Mouse (Mus musculus) heart, adult 2 months (tissue): Measurements from ENCODE around the gene Fyn. TPM values are rescaled to one million over a fixed set of nuclear protein-coding genes. Genes with fewer than 3 reads are reported as not detected.

Experiments
- DNase-seq, 2 experiments: peaks; one replicate each; pipeline ENCODE4 v3.0.0; 2021
- H3K27ac ChIP-seq: fragments of 200-600 bp; 2 replicates; pipeline ENCODE4 v1.8.1; 2022
- H3K27me3 ChIP-seq: fragments of 200-500 bp; 2 replicates; pipeline ENCODE4 v1.6.1; 2012; ENCODE audit warnings: mild to moderate bottlenecking, low read length, inconsistent platforms, mixed read lengths; ENCODE audit not compliant: control insufficient read depth, insufficient read depth
- H3K36me3 ChIP-seq: fragments of 200-500 bp; 2 replicates; pipeline ENCODE4 v1.6.1; 2012; ENCODE audit warnings: low read length, inconsistent platforms; ENCODE audit not compliant: control insufficient read depth, insufficient read depth
- H3K4me1 ChIP-seq: fragments of 200-500 bp; 2 replicates; pipeline ENCODE4 v1.6.1; 2011; ENCODE audit warnings: low read length; ENCODE audit not compliant: control insufficient read depth, insufficient read depth
- H3K4me3 ChIP-seq: fragments of 200-600 bp; 2 replicates; pipeline ENCODE4 v1.8.1; 2022
- H3K79me2 ChIP-seq: fragments of 200-500 bp; replicated peaks from 2 replicates; pipeline ENCODE4 v1.6.1; 2012; ENCODE audit warnings: mild to moderate bottlenecking, inconsistent platforms, low read length, moderate library complexity, mixed read lengths; ENCODE audit not compliant: control insufficient read depth, insufficient read depth
- H3K9ac ChIP-seq: fragments of 200-500 bp; 2 replicates; pipeline ENCODE4 v1.6.1; 2012; ENCODE audit warnings: low read depth, mild to moderate bottlenecking, control low read depth, inconsistent platforms, low read length, mixed read lengths
- CTCF ChIP-seq: fragments of 200-600 bp; IDR thresholded peaks from 2 replicates; pipeline ENCODE4 v1.8.1; 2022; ENCODE audit warnings: antibody characterized with exemption, mild to moderate bottlenecking, moderate library complexity
- EP300 ChIP-seq: fragments of 200-500 bp; IDR thresholded peaks from 2 replicates; pipeline ENCODE4 v1.6.1; 2011; ENCODE audit warnings: low read depth, low read length, control low read depth; ENCODE audit not compliant: insufficient read depth
- POLR2A ChIP-seq: fragments of 200-500 bp; IDR thresholded peaks from 2 replicates; pipeline ENCODE4 v1.6.1; 2011; ENCODE audit warnings: mild to moderate bottlenecking, low read depth, low read length, control low read depth; ENCODE audit not compliant: insufficient read depth
- WGBS: fragments of 180-500 bp; shearing (Covaris S2); methylation state at CpG from one replicate; pipeline ENCODE4 v1.1.7; 2018; 5-methylcytosine and 5-hydroxymethylcytosine counted together
- intact Hi-C: fragments of 180-260 bp; cut with DNase I; formaldehyde crosslinking; loops from one replicate; pipeline ENCODE4 v1.15.1; 2025
- polyA plus RNA-seq: library from polyadenylated mRNA; depleted of rRNA; stranded (reverse); fragments of >200 nt; gene quantifications from 2 replicates; pipeline ENCODE4 v1.2.3, GENCODE M21; 2012
- total RNA-seq, 2 experiments: library from RNA; stranded (reverse); gene quantifications; 2 replicates each; pipeline ENCODE4 v1.2.3; 2021

Fyn gene
- total and polyA plus RNA-seq, 3 experiments: 23.2 to 29.7 (median 26.1) TPM

- intact Hi-C loops: no loop called here
- TF ChIP-seq EP300 (no peak), CTCF (no peak), POLR2A (no peak)
- H3K27ac ChIP-seq: no peak overlapping the region
- DNase-seq: no peak
- H3K79me2 ChIP-seq: no peaks in the 10 kb centered on the region
- no peaks in the 10 kb centered on the region for H3K27me3 ChIP-seq
- H3K9ac ChIP-seq: no peak overlapping the region
- no peaks in the 10 kb centered on the region for H3K36me3 ChIP-seq
- H3K4me1 ChIP-seq: peaks cover 2% of the 10 kb centered on the region
- no peak overlapping the region for H3K4me3 ChIP-seq
- 94% methylated on average over 13 of the region's 13 CpGs for WGBS
Measured at GRCm38 (mm10) chr10:39525431-39525830, 156.8 kb downstream of the Fyn start.

- Histone ChIP-seq H3K79me2 (no peaks in the 10 kb centered on the region), H3K9ac (no peak overlapping the region), H3K27ac (no peak overlapping the region), H3K4me3 (no peak overlapping the region), H3K4me1 (peaks cover 1% of the 10 kb centered on the region; the same call in 1 of the 2 replicates), H3K36me3 (no peaks in the 10 kb centered on the region), H3K27me3 (no peaks in the 10 kb centered on the region)
- intact Hi-C loops: no loop called here
- DNase-seq: no peak
- TF ChIP-seq EP300: no peak
- TF ChIP-seq CTCF: no peak
- no peak for TF ChIP-seq POLR2A
- 60% methylated on average over 5 of the region's 5 CpGs for WGBS
Measured at GRCm38 (mm10) chr10:39527113-39527512, 158.5 kb downstream of the Fyn start.

- Histone ChIP-seq H3K4me3 (no peak overlapping the region), H3K27me3 (no peaks in the 10 kb centered on the region), H3K79me2 (no peaks in the 10 kb centered on the region), H3K4me1 (peaks cover 1% of the 10 kb centered on the region; the same call in 1 of the 2 replicates), H3K36me3 (no peaks in the 10 kb centered on the region), H3K27ac (no peak overlapping the region), H3K9ac (no peak overlapping the region)
- no peak for DNase-seq
- intact Hi-C loops: no loop called here
- 88% methylated on average over 14 of the region's 14 CpGs for WGBS
- TF ChIP-seq EP300: no peak
- no peak for TF ChIP-seq CTCF
- TF ChIP-seq POLR2A: no peak
Measured at GRCm38 (mm10) chr10:39529179-39529578, 160.5 kb downstream of the Fyn start.

- no peaks in the 10 kb centered on the region for H3K27me3 ChIP-seq
- H3K79me2 ChIP-seq: no peaks in the 10 kb centered on the region
- intact Hi-C loops: no loop called here
- H3K9ac ChIP-seq: no peak overlapping the region
- no peaks in the 10 kb centered on the region for H3K36me3 ChIP-seq
- no peak overlapping the region for H3K4me3 ChIP-seq
- TF ChIP-seq CTCF (no peak), POLR2A (no peak), EP300 (no peak)
- no peak for DNase-seq
- 76% methylated on average over 20 of the region's 20 CpGs for WGBS
- no peak overlapping the region for H3K27ac ChIP-seq
- H3K4me1 ChIP-seq: peaks cover 9% of the 10 kb centered on the region
Measured at GRCm38 (mm10) chr10:39532008-39532740, 163.5 kb downstream of the Fyn start.

GRCm38 (mm10) chr10:39532823-39533222 is 164.2 kb downstream of the Fyn start:
- no peak overlapping the region for H3K4me3 ChIP-seq
- no peak overlapping the region for H3K9ac ChIP-seq
- peaks cover 9% of the 10 kb centered on the region for H3K4me1 ChIP-seq
- no peak for DNase-seq
- H3K79me2 ChIP-seq: no peaks in the 10 kb centered on the region
- no peaks in the 10 kb centered on the region for H3K36me3 ChIP-seq
- TF ChIP-seq POLR2A (no peak), CTCF (no peak), EP300 (no peak)
- intact Hi-C loops: no loop called here
- H3K27me3 ChIP-seq: no peaks in the 10 kb centered on the region
- WGBS: 76% methylated on average over 7 of the region's 7 CpGs
- no peak overlapping the region for H3K27ac ChIP-seq

- TF ChIP-seq POLR2A (no peak), EP300 (no peak), CTCF (no peak)
- Histone ChIP-seq H3K36me3 (no peaks in the 10 kb centered on the region), H3K79me2 (no peaks in the 10 kb centered on the region), H3K9ac (no peak overlapping the region), H3K27ac (no peak overlapping the region), H3K4me3 (no peak overlapping the region), H3K27me3 (no peaks in the 10 kb centered on the region), H3K4me1 (peaks cover 9% of the 10 kb centered on the region)
- 73% methylated on average over 9 of the region's 9 CpGs for WGBS
- intact Hi-C loops: loop anchor here (5.0 kb wide), 1 partner anchor 78 kb away; the partner anchor contains the start of gene Traf3ip2
- peak in 1 of 2 experiments; percentile 41 for DNase-seq
Measured at GRCm38 (mm10) chr10:39534324-39535026, 165.8 kb downstream of the Fyn start.
